Mouse (Mus musculus): Measurements from ENCODE around the gene Slc9b2. TPM values are rescaled to one million over a fixed set of nuclear protein-coding genes. Genes with fewer than 3 reads are reported as not detected.

Slc9b2 gene
- total and polyA plus RNA-seq, 2 experiments: 0.28 TPM; not detected in 1

- no peaks in the 10 kb centered on the region for H3K79me2 ChIP-seq (ENCODE audit: control insufficient read depth, insufficient read depth, low read length)
- WGBS: 18% methylated on average over 8 of the region's 8 CpGs
- H3K4me1 ChIP-seq (ENCODE audit: control insufficient read depth, insufficient read depth, low read length): 0 out of 2 replicates have a peak, but pooled peaks cover 4% of the 10 kb centered on the region
- H3K36me3 ChIP-seq (ENCODE audit: control insufficient read depth, insufficient read depth, low read length): no peaks in the 10 kb centered on the region
- TF ChIP-seq POLR2A (IDR thresholded peaks at IDR 0.05; ENCODE audit: extremely low read depth, insufficient read depth, low read length) (no peak), CTCF (IDR thresholded peaks at IDR 0.05; ENCODE audit: low read depth, low read length) (no peak)
- no peak overlapping the region for H3K4me3 ChIP-seq (ENCODE audit: insufficient read depth, low read depth, low read length)
- H3K9ac ChIP-seq (ENCODE audit: low read depth, low read length): peak overlapping the region; percentile 18; the same call in 1 of the 2 replicates
- DNase-seq (ENCODE audit: extremely low read depth, low read depth, low spot score): peak; percentile 94
- H3K27me3 ChIP-seq (ENCODE audit: control insufficient read depth, insufficient read depth, low read length): no peaks in the 10 kb centered on the region
- peak overlapping the region; percentile 84 for H3K27ac ChIP-seq (replicated peaks; ENCODE audit: insufficient read depth, low read depth, low read length)
These were observed 19.3 kb upstream of the Slc9b2 start for GRCm38 (mm10) chr3:135288138-135288750.

- Histone ChIP-seq H3K4me1 (ENCODE audit: control insufficient read depth, insufficient read depth, low read length) (0 out of 2 replicates have a peak, but pooled peaks cover 4% of the 10 kb centered on the region), H3K27ac (replicated peaks; ENCODE audit: insufficient read depth, low read depth, low read length) (peak overlapping the region; percentile 54), H3K36me3 (ENCODE audit: control insufficient read depth, insufficient read depth, low read length) (no peaks in the 10 kb centered on the region), H3K27me3 (ENCODE audit: control insufficient read depth, insufficient read depth, low read length) (no peaks in the 10 kb centered on the region), H3K4me3 (ENCODE audit: insufficient read depth, low read depth, low read length) (no peak overlapping the region), H3K9ac (ENCODE audit: low read depth, low read length) (no peak overlapping the region), H3K79me2 (ENCODE audit: control insufficient read depth, insufficient read depth, low read length) (no peaks in the 10 kb centered on the region)
- no peak for TF ChIP-seq CTCF (IDR thresholded peaks at IDR 0.05; ENCODE audit: low read depth, low read length)
- no peak for TF ChIP-seq POLR2A (IDR thresholded peaks at IDR 0.05; ENCODE audit: extremely low read depth, insufficient read depth, low read length)
- 94% methylated on average over 1 of the region's 1 CpGs for WGBS
- no peak for DNase-seq (ENCODE audit: extremely low read depth, low read depth, low spot score)
These were observed 18.4 kb upstream of the Slc9b2 start for GRCm38 (mm10) chr3:135289148-135289547.

DNA sequence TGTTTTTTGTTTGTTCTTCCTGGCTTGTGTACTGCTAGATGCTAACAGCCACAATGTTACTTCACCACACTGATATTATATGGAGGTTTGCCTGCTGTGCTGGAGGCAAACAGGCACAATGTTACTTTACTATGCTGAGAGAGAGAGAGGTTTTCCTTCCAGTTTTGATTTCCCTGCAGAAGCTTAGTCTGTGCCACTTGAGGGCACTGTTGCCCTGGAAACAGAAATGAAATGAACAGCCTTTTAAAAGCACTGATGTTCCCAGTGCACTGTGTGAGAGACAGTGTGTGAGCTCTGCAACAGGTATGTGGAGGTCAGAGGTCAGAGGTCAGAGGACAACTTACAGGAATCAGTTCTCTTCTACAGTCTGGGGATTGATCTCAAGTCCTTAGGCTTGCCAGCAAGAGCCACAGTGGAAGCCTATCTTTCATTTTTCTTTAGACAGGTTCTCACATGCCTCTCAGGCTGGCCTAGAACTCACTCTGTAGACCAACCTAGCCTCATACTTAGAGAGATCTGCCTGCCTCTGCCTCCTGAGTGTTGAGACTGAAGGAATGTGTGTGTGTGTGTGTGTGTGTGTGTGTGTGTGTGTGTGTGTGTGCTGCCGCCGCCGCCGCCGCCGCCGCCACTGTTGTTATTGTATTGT, 17.1 kb upstream of the Slc9b2 start:
- WGBS: 100% methylated on average over 7 of the region's 7 CpGs
- DNase-seq (ENCODE audit: extremely low read depth, low read depth, low spot score): peak; percentile 72
- no peaks in the 10 kb centered on the region for H3K79me2 ChIP-seq (ENCODE audit: control insufficient read depth, insufficient read depth, low read length)

GRCm38 (mm10) chr3:135293703-135294102, 13.8 kb upstream of the Slc9b2 start:
- Histone ChIP-seq H3K79me2 (ENCODE audit: control insufficient read depth, insufficient read depth, low read length) (no peaks in the 10 kb centered on the region), H3K4me1 (ENCODE audit: control insufficient read depth, insufficient read depth, low read length) (0 out of 2 replicates have a peak, but pooled peaks cover 4% of the 10 kb centered on the region), H3K9ac (ENCODE audit: low read depth, low read length) (no peak overlapping the region), H3K27me3 (ENCODE audit: control insufficient read depth, insufficient read depth, low read length) (no peaks in the 10 kb centered on the region), H3K36me3 (ENCODE audit: control insufficient read depth, insufficient read depth, low read length) (no peaks in the 10 kb centered on the region), H3K4me3 (ENCODE audit: insufficient read depth, low read depth, low read length) (no peak overlapping the region), H3K27ac (replicated peaks; ENCODE audit: insufficient read depth, low read depth, low read length) (no peak overlapping the region)
- no peak for TF ChIP-seq POLR2A (IDR thresholded peaks at IDR 0.05; ENCODE audit: extremely low read depth, insufficient read depth, low read length)
- TF ChIP-seq CTCF (IDR thresholded peaks at IDR 0.05; ENCODE audit: low read depth, low read length): no peak
- no peak for DNase-seq (ENCODE audit: extremely low read depth, low read depth, low spot score)
- 77% methylated on average over 7 of the region's 7 CpGs for WGBS

More for the DNA sequence above, 17.1 kb upstream of the Slc9b2 start:
- Histone ChIP-seq H3K4me3 (ENCODE audit: insufficient read depth, low read depth, low read length) (no peak overlapping the region), H3K9ac (ENCODE audit: low read depth, low read length) (no peak overlapping the region), H3K36me3 (ENCODE audit: control insufficient read depth, insufficient read depth, low read length) (no peaks in the 10 kb centered on the region), H3K27ac (replicated peaks; ENCODE audit: insufficient read depth, low read depth, low read length) (no peak overlapping the region), H3K4me1 (ENCODE audit: control insufficient read depth, insufficient read depth, low read length) (0 out of 2 replicates have a peak, but pooled peaks cover 4% of the 10 kb centered on the region), H3K27me3 (ENCODE audit: control insufficient read depth, insufficient read depth, low read length) (no peaks in the 10 kb centered on the region)
- TF ChIP-seq POLR2A (IDR thresholded peaks at IDR 0.05; ENCODE audit: extremely low read depth, insufficient read depth, low read length) (no peak), CTCF (IDR thresholded peaks at IDR 0.05; ENCODE audit: low read depth, low read length) (peak; percentile 63)

DNA sequence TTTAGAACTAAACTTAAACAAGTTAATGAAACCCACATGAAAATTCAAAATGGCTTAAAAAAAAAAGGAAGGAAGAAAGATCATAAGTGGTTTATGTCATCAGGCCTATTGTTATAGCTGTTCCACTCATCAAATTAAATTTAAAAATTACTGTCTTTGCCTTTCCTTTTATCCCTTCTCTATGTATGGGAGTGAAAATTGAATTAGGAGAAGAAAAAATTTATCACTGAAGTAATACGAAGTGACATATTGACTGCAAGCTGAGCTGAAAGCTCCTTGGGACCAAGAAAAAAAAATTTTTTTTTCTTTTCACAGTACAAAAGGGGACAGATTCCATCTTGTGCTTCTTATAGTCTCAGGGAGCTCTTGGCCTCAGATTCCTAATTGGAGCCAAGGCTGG, 11.9 kb upstream of the Slc9b2 start:
- H3K4me1 ChIP-seq (ENCODE audit: control insufficient read depth, insufficient read depth, low read length): no peaks in the 10 kb centered on the region
- no peak overlapping the region for H3K4me3 ChIP-seq (ENCODE audit: insufficient read depth, low read depth, low read length)
- H3K27me3 ChIP-seq (ENCODE audit: control insufficient read depth, insufficient read depth, low read length): no peaks in the 10 kb centered on the region
- no peaks in the 10 kb centered on the region for H3K36me3 ChIP-seq (ENCODE audit: control insufficient read depth, insufficient read depth, low read length)
- TF ChIP-seq CTCF (IDR thresholded peaks at IDR 0.05; ENCODE audit: low read depth, low read length): no peak
- no peak for TF ChIP-seq POLR2A (IDR thresholded peaks at IDR 0.05; ENCODE audit: extremely low read depth, insufficient read depth, low read length)
- WGBS: 95% methylated on average over 1 of the region's 1 CpGs
- no peaks in the 10 kb centered on the region for H3K79me2 ChIP-seq (ENCODE audit: control insufficient read depth, insufficient read depth, low read length)
- no peak for DNase-seq (ENCODE audit: extremely low read depth, low read depth, low spot score)
- H3K9ac ChIP-seq (ENCODE audit: low read depth, low read length): no peak overlapping the region
- H3K27ac ChIP-seq (replicated peaks; ENCODE audit: insufficient read depth, low read depth, low read length): no peak overlapping the region

DNA sequence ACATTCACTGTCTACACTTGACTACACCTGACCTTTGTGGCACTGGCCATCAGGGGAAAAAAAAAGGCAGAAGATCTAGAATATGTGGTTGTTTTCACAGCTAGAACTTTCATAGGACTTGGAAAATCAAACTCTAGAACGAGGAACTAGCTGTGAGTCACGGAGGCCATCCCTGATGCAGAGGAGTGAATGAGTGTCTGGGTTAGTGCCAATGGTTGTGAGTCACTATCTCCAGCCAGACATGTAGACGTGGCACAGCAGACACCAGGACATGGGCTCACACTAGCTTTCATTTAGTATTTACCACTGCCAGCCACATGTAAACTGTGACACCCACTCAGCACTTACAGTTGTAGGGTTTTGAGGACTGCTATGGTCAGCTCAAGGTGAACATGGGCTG, 8.9 kb upstream of the Slc9b2 start:
- H3K9ac ChIP-seq (ENCODE audit: low read depth, low read length): no peak overlapping the region
- DNase-seq (ENCODE audit: extremely low read depth, low read depth, low spot score): no peak
- H3K79me2 ChIP-seq (ENCODE audit: control insufficient read depth, insufficient read depth, low read length): no peaks in the 10 kb centered on the region
- no peaks in the 10 kb centered on the region for H3K36me3 ChIP-seq (ENCODE audit: control insufficient read depth, insufficient read depth, low read length)
- H3K27ac ChIP-seq (replicated peaks; ENCODE audit: insufficient read depth, low read depth, low read length): no peak overlapping the region
- TF ChIP-seq CTCF (IDR thresholded peaks at IDR 0.05; ENCODE audit: low read depth, low read length) (no peak), POLR2A (IDR thresholded peaks at IDR 0.05; ENCODE audit: extremely low read depth, insufficient read depth, low read length) (no peak)
- H3K4me1 ChIP-seq (ENCODE audit: control insufficient read depth, insufficient read depth, low read length): no peaks in the 10 kb centered on the region
- WGBS: 77% methylated on average over 3 of the region's 3 CpGs
- no peaks in the 10 kb centered on the region for H3K27me3 ChIP-seq (ENCODE audit: control insufficient read depth, insufficient read depth, low read length)
- H3K4me3 ChIP-seq (ENCODE audit: insufficient read depth, low read depth, low read length): no peak overlapping the region
